Mouse (Mus musculus): ENCODE measurements around the gene Amigo1.

Gene Amigo1

DNA sequence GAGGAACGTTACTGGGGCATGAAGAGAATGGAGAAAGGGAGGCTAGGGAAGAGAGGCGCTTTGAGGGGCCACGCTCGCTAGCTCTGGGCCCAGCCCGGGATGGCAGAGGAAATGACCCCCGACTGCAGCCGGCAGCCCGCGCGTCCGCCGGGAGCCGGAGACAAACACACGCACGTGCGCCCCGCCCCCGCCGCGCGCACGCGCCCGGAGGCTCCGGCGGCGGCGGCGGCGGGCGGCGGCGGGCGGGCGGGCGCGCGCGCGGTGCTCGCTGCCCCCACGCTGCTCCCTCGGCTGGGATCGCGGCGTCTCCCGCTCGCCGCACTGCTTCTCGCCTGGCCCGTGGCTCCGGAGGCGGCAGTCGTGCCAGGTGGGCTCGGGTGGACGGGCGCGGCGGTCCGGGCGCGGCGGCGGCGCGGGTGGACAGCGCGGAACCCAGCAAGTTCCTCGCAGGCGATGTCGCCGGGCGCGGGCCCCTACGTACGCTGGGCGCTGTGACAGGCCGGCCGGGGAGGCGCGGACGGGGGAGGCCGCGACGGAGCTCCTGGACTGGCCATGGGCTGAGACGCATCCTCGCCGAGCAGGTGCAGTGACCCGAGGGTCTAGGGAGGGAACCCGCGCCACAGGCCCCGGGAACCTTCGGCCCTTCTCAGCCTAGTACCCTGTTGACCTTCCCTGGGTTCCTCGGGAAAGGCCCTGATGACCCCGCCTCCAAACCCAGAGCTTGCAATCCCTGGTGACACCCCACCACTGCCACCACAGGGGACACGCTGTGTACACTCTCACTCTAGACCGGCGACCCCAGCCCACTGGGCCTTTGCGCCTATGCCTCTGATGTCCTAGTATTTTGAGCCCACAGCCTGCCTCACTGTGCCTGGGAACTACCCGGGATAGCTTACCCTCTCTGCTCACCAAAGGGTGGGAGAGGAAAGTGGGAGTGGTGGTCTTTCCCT lies at the start of gene Amigo1:
Gene Amigo1 (plus strand): TSS at position 238 of the 950 bp plus-strand sequence.
- DNase-seq (ENCODE audit: low read depth, low spot score), result no peak

DNA sequence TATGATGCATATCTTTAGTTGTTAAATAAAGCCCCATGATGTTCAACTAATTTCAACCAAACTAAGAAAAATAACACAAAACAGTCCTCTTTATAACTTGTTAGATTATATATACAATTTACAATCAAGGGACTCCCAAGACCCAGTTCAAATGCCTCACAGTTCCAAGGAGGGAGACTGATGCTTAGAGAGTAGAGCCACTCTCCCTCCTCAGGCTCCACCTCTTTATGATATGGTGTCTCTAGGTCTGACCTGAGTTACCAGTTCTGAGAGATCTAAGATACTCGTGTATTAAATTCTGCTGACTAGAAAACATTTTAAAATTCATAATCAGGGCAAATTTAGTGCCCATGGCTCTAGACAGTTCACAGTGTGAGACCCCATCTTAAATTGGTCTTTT lies 47.0 kb upstream of the Amigo1 start:
- DNase-seq (ENCODE audit: low read depth, low spot score), result no peak

DNA sequence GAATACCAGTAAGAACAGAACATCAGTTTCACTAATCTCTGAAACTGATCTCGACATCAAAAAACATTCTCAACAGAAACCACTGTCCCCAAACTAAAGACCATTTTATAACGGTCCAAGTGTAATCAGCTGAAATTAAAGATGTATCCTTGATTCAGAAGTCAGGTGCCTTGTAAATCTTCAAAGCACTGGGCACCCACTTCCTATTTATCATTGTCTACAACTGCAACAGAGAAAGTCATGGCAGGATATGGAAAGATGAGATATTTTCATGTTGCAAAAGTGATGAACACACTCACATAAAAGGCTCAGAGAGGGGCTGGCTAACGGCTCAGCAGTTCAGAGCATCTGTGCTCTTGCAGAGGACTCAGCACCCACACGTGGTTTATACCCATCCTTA lies 45.3 kb upstream of the Amigo1 start:
- no peak for DNase-seq (ENCODE audit: low read depth, low spot score)

DNA sequence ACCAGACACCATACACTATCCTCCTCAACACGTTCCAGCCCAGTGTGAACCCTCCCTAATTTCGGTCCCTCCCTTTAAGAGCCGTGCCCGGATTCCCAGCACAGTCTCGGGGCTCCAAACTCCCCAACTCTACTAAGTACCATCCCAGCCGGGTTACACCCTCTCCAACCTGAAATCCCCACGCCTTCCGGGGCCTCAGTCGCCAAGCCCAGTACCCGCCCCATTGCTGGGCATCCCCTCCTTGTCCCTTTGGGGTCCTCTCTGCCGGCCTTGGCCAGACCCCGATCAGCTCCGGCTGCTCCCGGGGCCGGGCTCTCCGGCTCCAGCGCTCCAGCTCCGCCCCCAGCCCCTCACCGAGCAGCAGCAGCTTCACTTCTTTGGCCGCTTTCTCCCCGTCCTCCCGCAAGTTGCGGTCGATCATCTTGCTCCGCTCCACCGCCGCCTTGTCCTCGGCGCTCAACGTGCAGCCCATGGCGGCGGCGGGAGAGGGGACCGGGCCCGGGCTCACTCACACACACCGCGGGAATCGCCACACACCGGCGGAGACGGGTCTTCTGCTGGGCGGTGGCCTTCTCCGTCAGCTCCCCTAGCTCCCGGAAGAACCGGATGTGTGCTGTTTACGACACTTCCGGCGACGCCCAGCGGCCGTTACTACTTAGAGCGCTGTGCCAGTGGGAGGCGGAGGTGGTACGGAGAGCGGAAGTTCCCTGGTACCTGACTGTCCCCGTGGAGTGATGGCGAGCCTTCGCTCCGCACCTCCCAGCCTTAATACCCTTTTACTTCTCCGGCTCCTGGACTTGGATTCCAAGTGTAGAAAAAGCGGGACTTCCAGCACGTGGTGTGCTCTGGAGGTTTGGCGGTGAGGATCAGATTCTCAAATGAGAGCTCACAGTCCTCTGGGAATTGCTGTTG lies 40.3 kb upstream of the Amigo1 start, which contains the start of gene Gnai3:
Gene Gnai3 (minus strand): TSS at position 613 of the 912 bp plus-strand sequence.
- DNase-seq (ENCODE audit: low read depth, low spot score), result peak; percentile 81

DNA sequence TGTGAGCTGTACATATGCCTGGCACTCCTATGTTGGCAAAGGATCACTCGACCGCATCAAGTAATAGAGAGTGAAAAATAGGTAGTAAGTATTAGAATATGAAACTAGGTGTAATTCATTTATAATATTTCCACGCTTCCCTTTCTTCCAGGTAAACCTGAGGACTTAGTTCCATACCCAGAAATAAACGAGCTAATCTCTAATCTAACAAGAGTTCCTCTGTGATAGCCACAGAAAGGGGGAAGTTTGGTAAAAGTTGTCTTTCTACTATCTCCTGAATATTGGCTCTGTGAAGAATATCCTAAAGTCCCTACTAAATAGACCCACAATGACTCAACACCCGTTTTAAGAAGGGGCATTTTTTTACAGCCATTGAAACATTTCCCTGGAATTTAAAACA lies 39.5 kb upstream of the Amigo1 start:
- no peak for DNase-seq (ENCODE audit: low read depth, low spot score)

DNA sequence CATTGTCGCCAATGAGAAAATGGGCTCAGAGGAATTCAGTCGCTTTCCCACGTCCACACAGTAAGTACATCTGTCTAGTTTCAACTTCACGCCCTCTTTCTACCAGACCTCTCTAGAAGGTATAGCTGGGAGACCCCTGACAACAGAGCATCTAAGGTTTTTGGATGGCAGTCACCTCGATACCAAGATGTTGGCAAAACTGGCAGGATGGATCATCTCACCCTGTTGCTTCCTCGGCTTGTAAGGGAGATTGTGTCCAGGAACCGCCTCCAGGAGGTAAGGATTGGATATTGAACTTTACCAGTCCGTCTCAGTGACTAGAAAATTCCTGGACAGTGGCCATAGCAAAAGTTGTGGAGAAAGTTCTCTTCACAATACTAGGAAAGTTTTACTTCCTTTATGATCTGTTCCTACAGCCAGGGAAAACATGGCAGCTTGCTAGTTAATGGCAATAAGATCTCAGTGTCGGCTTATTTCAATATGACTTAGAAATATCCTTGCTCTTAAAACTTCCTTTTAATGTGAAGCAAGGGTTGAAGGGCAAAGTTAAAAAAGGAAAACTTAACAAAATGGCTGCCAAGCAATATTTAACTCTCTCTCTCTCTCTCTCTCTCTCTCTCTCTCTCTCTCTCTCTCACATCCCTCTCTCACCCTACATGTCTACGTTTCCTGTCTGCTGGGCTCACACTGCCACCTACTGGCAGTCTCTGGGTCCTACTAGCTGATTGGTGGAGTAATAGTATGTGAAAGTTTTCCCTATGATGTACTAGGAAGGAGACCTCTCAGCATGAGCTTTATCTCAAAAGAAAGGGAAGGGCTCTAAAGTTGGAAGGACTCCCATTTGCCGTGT lies 38.5 kb upstream of the Amigo1 start:
- DNase-seq (ENCODE audit: low read depth, low spot score), result no peak

DNA sequence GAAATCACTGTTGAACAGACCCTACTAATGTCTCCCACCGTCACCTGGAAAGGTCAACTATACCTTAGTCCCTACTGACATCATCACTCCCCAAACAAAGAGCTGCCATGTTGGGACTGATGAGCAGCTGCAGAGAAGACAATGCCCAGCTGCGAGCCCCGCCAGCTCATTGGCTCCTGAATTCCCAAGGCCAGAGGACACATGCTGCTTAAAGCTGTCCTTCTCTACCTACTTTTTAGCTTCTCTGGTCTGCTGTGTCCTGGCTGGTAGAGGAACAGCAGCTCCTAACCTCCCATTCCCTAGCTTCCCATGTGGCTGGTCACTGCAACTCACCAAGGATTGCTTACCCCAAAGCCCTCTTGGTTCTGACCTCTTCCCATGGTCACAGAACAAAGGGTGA lies 33.8 kb upstream of the Amigo1 start:
- DNase-seq (ENCODE audit: low read depth, low spot score), result no peak

DNA sequence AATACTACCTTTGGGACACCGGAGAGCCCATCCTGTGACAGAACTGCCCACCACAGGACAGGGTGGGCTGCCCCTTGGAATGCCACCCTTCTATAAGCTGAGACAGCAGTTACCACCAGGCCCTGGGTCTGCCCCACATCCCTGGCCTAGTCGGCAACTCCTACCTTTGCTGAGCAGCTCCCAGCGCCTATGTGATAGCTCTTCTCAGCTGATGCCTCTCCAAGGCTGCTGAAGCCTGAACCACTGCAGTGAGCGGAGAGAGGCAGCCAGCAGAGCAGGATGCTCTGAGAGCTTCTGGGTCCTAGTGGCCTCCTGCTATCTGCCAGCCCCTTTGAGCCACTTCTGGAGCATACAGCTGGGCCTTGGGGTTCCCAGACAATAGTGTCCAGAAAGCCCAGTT lies 31.5 kb upstream of the Amigo1 start, which contains the start of gene Gpr61:
Gene Gpr61 (minus strand): TSS at position 227 of the 400 bp plus-strand sequence.
- DNase-seq (ENCODE audit: low read depth, low spot score), result no peak

DNA sequence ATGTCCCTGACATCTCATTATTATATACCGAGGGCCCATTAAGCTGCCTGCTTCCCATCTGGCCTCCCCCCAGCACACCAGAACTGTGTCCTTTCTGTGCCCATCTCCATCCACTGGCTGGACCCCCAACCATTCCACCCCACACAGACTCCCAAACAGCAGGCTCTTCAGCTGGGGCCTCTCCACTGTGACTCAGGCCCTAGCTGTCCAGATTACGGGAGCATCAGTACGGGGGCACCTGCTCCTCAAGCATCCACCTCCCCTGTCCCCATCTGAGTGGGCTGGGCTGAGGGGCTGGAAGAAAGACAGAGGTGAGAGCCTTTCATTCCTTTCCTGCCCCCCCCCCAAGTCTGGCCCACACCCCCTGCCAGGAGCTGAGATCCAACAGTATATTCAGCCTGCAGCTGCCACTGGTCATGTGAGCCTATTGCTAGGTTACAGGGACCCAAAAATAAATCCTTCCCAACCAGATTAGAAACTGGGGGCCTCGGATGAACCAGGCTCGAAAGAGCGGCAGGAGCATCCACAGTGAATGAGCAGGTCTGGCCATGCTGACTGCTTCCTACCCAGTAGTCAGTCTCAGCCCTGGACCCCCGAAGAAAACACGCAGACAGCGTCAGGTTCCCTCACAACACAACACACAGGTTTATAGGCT lies 27.6 kb upstream of the Amigo1 start:
- DNase-seq (ENCODE audit: low read depth, low spot score), result no peak

DNA sequence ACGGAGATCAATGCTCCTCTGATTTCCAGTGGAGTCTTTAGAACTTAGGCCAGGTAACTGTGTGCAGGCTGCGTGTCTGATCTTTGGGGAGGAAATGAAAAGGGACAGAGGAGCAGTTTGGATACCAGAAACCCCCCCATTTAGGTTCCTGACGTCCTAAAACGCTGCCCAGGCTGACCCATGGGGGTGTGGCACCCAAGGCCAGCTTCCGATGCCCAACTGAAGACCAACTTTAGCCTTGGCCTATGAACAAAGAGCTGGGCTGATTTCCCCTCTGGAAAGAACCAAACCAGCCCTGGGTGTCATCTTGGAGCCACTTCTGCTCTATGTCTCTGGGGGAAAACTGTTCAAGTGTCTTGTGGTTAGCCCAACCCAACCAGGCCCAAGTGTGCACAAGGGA lies 22.0 kb upstream of the Amigo1 start:
- DNase-seq (ENCODE audit: low read depth, low spot score), result no peak

DNA sequence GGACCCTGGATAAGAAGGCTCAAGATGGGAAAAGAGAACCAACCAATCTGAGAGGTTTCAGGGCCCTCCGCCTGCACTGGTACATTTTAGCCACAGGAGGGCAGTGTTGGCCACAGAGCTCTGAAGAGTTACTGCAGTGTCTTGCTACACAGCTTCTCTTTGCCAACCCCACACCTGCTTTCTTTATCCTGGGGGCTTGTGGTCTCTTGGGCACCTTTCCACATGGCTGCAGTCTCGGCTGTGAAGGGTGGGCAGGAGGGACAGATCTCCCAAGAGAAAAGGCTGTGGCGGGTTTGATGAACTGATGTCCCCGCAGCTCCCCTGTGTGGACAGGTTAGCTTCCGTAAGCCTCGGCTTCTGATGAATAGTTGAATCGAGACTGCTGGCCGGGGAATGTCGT lies 21.3 kb upstream of the Amigo1 start:
- DNase-seq (ENCODE audit: low read depth, low spot score), result no peak

DNA sequence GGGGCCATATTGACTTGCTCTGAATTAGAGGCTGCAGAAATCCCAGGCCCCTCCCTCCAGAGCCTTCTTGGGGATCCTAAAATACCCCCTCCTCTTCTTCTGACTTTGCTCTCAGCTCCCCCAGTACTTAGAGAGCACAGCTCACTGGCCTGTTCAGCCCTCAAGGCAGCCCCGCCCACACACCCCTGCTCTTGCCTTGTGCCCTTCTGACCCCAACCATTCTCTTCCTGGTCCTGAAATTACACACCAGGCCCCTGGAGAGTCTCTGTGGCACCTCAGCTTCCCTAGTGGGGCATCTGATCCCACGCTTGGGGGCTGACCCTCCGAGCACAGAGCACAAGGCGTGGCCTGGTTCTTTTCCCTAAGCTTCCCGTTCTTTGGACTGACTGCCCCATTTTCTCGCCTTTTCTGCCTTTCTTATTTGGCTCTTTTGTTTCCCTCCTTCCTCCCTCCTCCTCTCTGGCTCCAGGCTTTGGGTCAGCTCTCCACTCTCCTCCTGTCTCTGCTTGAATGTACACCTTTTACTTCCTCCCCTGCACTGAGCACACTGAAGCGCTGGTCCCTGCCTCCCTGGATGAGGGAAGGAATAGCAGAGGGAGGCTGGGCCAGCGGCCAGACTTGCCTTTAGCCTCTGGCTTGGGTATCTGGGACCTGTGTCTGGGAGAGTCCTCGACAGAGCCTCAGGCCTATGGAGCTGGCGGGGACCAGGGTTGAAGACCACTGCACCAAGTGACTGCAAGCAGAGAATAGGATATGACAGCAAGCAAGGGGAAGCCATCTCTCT lies 20.4 kb upstream of the Amigo1 start:
- DNase-seq (ENCODE audit: low read depth, low spot score), result no peak

DNA sequence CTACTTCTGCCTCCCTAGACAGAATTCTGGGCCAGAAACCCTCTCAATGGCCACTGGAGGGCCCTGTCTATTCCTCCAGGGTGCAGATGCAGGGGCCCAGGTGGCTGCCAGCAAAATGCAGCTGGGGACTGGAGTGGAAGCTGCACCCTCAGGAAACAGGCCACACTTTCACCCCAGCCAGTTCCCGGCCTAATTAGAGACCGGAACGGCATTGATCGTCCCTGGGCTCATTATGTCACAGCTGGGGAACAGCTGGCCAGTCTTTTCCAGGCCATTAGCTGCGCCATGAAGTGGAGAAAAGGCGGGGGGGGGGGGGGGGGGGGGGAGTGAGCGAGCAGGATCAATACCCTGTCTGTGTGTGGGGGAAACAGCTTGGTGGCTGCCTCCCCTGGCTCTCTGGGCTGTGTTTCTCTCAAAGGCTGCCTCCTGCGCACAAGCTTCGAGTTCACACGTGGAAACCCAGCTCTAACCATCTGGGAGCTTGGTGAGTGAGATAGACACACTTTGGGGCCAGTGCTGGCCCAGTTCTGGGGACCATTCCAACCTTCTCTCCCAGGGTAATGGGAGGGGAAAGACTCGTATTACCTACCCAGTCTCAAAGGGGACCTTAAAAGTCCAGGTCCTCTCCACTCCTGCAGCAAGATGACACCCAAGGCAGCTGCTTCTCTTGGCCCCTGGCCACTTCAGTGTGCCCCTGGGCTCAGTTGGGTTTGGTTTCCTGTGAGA lies 19.5 kb upstream of the Amigo1 start:
- no peak for DNase-seq (ENCODE audit: low read depth, low spot score)

DNA sequence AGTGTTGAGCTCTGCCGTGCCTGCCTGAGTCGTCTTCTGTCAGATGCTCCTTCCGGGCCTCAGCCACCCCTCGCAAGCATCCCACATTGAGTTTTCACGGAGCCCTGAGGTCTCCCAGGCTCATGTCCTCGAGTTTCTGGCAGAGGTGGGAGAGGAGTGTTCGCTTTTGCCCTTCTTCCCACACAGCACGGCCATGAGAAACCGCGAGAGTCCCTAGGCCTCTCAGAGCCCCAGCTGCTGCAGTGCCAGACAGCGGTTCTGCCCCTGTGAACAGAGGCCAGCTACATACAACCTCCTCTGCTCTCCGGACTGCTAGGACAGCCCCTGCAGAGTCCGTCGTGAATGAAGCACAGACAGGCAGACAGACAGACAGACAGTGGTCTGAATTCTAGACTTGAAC lies 18.6 kb upstream of the Amigo1 start:
- no peak for DNase-seq (ENCODE audit: low read depth, low spot score)

DNA sequence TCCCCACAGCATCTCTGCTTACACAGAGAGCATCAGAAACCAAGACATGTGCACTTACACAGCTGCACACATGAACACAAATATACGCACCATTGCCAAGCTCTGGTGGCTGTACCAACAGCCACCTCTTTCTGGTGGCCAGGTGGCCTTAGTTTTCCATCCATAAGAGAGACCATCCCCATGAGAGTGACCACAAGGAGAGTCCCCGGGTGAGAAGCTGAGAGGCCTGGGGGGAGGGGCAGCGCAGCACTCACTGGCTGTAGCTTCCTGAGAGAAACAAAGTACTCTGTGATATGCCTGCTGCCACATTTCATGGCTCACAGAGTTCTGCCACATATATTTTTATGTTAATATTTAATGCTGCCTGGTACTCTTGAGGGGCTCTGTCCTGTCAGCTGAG lies 16.9 kb upstream of the Amigo1 start:
- no peak for DNase-seq (ENCODE audit: low read depth, low spot score)

DNA sequence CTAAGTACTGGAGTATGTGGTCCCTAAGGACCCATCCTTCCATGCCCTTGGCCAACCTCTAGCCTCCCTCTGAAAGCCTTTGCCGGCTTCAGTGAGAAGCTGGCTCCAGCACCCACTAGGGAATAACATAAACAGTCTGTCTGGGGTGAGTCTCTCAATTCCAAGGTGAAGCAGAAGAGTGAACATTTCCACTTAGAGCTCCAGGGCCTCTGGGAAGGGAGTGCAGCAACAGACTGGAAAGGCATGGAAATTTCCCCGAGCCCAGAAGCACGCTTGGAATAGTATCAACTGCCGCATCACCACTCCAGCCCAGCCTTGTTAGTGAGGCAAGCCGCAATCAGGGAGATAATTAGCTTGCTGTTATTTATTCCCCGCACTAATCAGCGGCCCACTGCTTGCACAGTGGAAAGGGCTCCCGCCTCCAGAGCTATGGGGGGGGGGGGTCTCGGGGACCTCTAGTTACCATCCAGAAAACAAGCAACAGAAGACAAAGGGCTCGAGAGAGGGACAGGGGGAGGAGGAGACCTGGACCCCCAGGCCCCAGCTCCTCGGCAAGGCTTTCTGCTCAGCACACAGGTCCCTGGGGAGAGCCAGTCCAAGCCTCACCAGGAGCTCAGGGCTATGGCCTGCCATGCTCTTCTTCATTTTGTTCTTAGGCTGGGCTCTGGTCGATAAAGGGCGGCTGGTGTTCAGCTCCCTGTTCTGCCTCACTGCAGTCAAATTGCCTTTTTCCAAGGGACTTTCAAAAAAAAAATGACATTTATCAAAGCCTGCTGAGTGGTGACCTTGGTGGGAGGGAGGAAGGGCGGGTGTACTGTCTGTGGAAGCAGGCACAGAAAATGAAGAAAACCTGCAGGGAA lies 11.2 kb upstream of the Amigo1 start:
- DNase-seq (ENCODE audit: low read depth, low spot score), result peak; percentile 79

DNA sequence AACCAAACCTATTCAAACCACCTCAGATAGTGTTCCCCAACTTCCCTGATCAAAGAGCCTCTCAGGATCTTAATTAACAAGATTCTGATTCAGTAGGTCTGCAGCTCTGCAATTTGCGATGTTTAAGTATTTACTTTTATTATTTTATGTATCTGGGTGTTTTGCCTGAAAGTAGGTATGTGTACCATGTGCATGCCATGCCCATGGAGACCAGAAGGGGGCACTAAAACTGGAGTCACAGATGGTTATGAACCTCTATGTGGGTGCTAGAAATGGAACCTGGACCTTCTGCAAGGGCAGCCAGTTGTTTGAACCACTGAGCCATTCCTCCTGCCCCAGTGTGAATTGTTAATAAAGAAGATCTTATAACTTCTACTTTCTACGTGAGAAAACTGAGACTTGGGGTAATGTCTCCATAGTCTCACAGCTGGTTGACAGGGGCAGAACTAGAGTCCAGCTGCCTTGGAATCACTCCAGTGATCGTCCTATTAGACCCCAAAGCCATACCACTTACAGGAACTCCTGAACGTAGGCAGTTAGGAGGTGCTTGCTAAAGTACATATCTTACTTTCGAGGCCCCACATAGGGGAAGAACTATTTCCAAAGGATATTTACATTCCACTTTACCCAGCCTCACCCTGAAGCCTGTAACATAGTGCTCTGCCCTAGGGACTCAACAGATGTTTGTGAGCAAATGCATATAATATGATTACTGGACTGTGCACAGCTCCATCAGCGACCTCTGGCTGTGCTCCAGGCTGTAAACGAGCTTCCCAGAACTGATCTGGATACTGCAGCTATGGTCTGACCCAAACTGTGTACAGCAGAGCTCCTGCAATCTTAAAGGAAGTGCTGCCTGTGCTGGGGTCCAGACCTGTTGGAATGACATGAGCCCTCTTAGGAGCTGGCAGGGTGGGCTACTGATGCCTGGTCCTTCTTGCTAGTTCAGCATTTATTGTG lies 7.1 kb upstream of the Amigo1 start:
- DNase-seq (ENCODE audit: low read depth, low spot score), result no peak
